Mouse (Mus musculus) gastrocnemius, adult 2 months (tissue): ENCODE data around the gene Shisa5. TPM values are rescaled to one million over a fixed set of nuclear protein-coding genes. Genes with fewer than 3 reads are reported as not detected.

Source experiments
- DNase-seq: peaks from one replicate; pipeline ENCODE4 v3.0.0; 2022
- H3K27ac ChIP-seq: fragments of 200-600 bp; 2 replicates; pipeline ENCODE4 v1.8.1; 2022; ENCODE audit warnings: mild to moderate bottlenecking
- H3K4me3 ChIP-seq: fragments of 200-600 bp; 2 replicates; pipeline ENCODE4 v1.8.1; 2022; ENCODE audit warnings: mild to moderate bottlenecking, moderate library complexity
- CTCF ChIP-seq: fragments of 200-600 bp; IDR thresholded peaks from 2 replicates; pipeline ENCODE4 v1.8.1; 2022; ENCODE audit warnings: antibody characterized with exemption, mild to moderate bottlenecking, moderate library complexity
- intact Hi-C: fragments of 180-260 bp; cut with DNase I; formaldehyde crosslinking; loops from one replicate; pipeline ENCODE4 v1.15.1; 2025
- total RNA-seq, 2 experiments: library from RNA; stranded (reverse); gene quantifications; 2 replicates each; pipeline ENCODE4 v1.2.3; 2021

Shisa5 gene
- total RNA-seq, 2 experiments from 2014 or later = 15.9 to 17.0 TPM

- H3K4me3 ChIP-seq = no peak overlapping the region
- no peak for TF ChIP-seq CTCF
- no peak for DNase-seq
- intact Hi-C loops = no loop called here
- no peak overlapping the region for H3K27ac ChIP-seq
Observed at GRCm38 (mm10) chr9:109100307-109100928, 62.1 kb downstream of the Shisa5 start.

GRCm38 (mm10) chr9:109101933-109102445 lies 63.6 kb downstream of the Shisa5 start:
- no peak for DNase-seq
- intact Hi-C loops = no loop called here
- Histone ChIP-seq H3K27ac (no peak overlapping the region), H3K4me3 (no peak overlapping the region)
- TF ChIP-seq CTCF = no peak

- no peak overlapping the region for H3K4me3 ChIP-seq
- intact Hi-C loops = no loop called here
- TF ChIP-seq CTCF = no peak
- no peak overlapping the region for H3K27ac ChIP-seq
- DNase-seq = no peak
Observed at GRCm38 (mm10) chr9:109102541-109102940, 64.2 kb downstream of the Shisa5 start.

- Histone ChIP-seq H3K27ac (no peak overlapping the region), H3K4me3 (no peak overlapping the region)
- no peak for DNase-seq
- no peak for TF ChIP-seq CTCF
- intact Hi-C loops = no loop called here
Observed at GRCm38 (mm10) chr9:109103250-109103649, 64.9 kb downstream of the Shisa5 start.

DNA sequence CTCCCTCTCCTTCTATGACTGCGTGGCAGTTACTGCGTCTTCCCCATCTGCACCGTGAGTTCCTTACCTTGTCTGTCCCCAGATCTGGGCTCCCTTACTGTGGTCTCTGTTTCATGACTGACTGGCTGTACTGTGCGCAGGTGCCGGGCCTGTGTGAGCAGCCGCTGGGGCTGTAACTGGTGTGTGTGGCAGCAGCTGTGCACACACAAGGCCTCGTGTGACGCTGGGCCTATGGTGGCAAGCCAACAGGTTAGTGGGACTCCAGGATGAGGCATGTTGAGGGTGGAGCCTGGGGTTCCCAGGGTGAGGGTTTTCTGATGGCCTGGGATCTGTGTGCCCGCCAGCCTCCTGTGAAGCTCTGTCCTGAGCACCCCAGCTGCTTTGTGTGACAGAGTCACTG lies 65.7 kb downstream of the Shisa5 start:
- Histone ChIP-seq H3K4me3 (no peak overlapping the region), H3K27ac (no peak overlapping the region)
- intact Hi-C loops = no loop called here
- no peak for TF ChIP-seq CTCF
- no peak for DNase-seq

- Histone ChIP-seq H3K4me3 (no peak overlapping the region), H3K27ac (no peak overlapping the region)
- TF ChIP-seq CTCF = no peak
- intact Hi-C loops = no loop called here
- DNase-seq = peak; percentile 22
Observed at GRCm38 (mm10) chr9:109105011-109105410, 66.6 kb downstream of the Shisa5 start.

- intact Hi-C loops = no loop called here
- TF ChIP-seq CTCF = no peak
- Histone ChIP-seq H3K4me3 (no peak overlapping the region), H3K27ac (no peak overlapping the region)
- DNase-seq = peak; percentile 15
Observed at GRCm38 (mm10) chr9:109105648-109106047, 67.3 kb downstream of the Shisa5 start.

DNA sequence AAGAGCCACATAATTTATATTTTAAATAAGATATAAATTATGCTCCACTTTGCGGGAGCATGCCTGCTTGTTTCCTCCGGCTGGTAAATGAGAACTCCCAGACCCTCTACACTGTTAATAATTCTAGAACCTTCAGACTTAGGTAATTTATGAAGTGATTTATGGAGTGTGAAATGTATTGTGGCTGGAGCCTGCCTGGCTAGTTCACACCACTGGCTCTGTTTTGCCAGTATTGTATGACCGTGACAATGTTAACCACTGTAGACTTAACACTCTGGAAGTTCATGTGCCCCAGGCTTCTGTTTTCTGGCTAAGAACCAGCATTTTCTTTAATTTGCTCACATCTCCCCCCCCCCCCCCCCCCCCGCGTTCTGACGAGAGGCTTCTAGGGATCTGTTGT lies 69.0 kb downstream of the Shisa5 start:
- no peak overlapping the region for H3K4me3 ChIP-seq
- no peak overlapping the region for H3K27ac ChIP-seq
- DNase-seq = no peak
- TF ChIP-seq CTCF = no peak
- intact Hi-C loops = no loop called here

Other genes with a start within 250 kb of the Shisa5 start
- 1 to 10 TPM; 3.6 to 5.3 TPM for gene Nckipsd, start 230.2 kb upstream of the Shisa5 start, total RNA-seq
- gene Celsr3, start 212.2 kb upstream of the Shisa5 start, total RNA-seq = under 1 TPM in 1 of 2 experiments, not detected in 1; 0.05 TPM
- gene Slc26a6, start 185.3 kb upstream of the Shisa5 start, total RNA-seq = 10 to 100 TPM; 15.7 to 21.2 TPM
- gene Tmem89, start 123.9 kb upstream of the Shisa5 start, total RNA-seq = not detected
- 1,000 to 10,000 TPM in 1 of 2 experiments, 100 to 1,000 TPM in 1; 834 to 1,182 TPM for gene Uqcrc1, start 101.9 kb upstream of the Shisa5 start, total RNA-seq
- gene Col7a1, start 85.0 kb upstream of the Shisa5 start, total RNA-seq = 1 to 10 TPM in 1 of 2 experiments, under 1 TPM in 1; 0.95 to 3.0 TPM
- 1 to 10 TPM in 1 of 2 experiments, under 1 TPM in 1; 0.47 to 1.1 TPM for gene Ucn2, start 52.6 kb upstream of the Shisa5 start, total RNA-seq
- 10 to 100 TPM; 26.4 to 58.3 TPM for gene Pfkfb4, start 46.8 kb upstream of the Shisa5 start, total RNA-seq
- 10 to 100 TPM; 13.2 TPM for gene Trex1, start 21.2 kb downstream of the Shisa5 start, total RNA-seq
- 1 to 10 TPM; 8.0 to 8.5 TPM for gene Atrip, start 35.6 kb downstream of the Shisa5 start, total RNA-seq
- gene Ccdc51, start 43.9 kb downstream of the Shisa5 start, total RNA-seq = 1 to 10 TPM; 6.5 to 7.9 TPM
- 100 to 1,000 TPM; 316 to 321 TPM for gene Tma7, start 44.0 kb downstream of the Shisa5 start, total RNA-seq
- gene Plxnb1, start 56.8 kb downstream of the Shisa5 start, total RNA-seq = 1 to 10 TPM in 1 of 2 experiments, under 1 TPM in 1; 0.54 to 1.1 TPM
- not detected for gene Fbxw21, start 123.5 kb downstream of the Shisa5 start, total RNA-seq
- not detected for gene Fbxw13, start 157.4 kb downstream of the Shisa5 start, total RNA-seq
- gene Fbxw20, start 196.2 kb downstream of the Shisa5 start, total RNA-seq = not detected
- not detected for gene Fbxw14, start 249.1 kb downstream of the Shisa5 start, total RNA-seq